Comparison of ENCODE assay signal across 8 mouse cellular contexts in the genomic region with DNA sequence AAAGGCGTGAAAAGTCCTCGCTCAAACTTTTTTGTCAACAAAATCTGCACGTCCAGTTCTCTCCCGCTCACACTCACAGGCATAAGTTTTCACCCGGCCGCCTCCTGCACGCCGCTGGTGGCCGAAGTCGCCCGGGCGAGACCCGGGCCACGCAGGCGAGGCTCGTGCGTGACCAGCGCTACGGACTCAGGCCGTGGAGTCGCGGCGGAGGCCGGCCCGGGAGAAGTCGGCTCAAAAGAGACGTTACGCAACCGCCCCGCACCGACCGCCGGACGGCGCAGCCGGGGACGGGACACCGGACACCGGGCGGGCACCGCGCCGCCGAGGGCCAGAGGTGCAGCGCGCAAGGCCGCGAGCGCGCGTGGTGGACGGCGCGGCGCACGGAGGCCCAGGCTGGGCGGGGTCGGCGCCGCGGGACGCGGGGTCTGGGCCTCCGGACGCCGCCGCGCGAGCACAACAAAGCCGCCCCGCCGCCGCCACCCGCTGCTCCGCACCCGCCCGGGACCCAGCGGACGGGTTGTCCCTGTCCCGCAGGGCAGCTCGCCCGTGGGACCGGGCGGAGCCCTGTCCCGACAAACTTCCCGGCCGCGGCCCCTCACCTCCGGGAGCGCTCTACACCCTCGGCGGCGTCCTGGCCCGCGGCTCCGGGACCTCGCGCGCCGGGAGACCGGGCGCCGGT. TPM values are rescaled to one million over a fixed set of nuclear protein-coding genes. Genes with fewer than 3 reads are reported as not detected.
A peak's percentile ranks its signal among the peaks of the same experiment; 100 is the strongest.
DNase-seq lines count a peak whose midpoint lies in the region; ATAC-seq and TF ChIP-seq lines count a peak whose summit lies in the region.

No protein-coding gene starts in this region.

- peak overlapping the region; percentile 68 for H3K4me3 ChIP-seq in intestine, embryonic 14.5 days (ENCODE audit: low read depth, low read length)
- H3K4me3 ChIP-seq in liver, embryonic 12.5 days, result peak overlapping the region; percentile 94
- peak overlapping the region; percentile 44 for H3K4me3 ChIP-seq in myocyte
- peak overlapping the region; percentile 87 for H3K4me3 ChIP-seq in testis, adult 2 months (ENCODE audit: control insufficient read depth, low read depth, low read length)

- peak; percentile 12 to 14 for DNase-seq in left cerebral cortex, adult 18-20 months (ENCODE audit: low spot score in 2 of 2)
- DNase-seq in left cerebral cortex, adult 9 months (ENCODE audit: low spot score in 2 of 2), result no peak
- DNase-seq in embryo, embryonic 10 days (ENCODE audit: low spot score), result peak; percentile 36
- DNase-seq in gastrocnemius, postnatal 4 days (ENCODE audit: low spot score in 2 of 2), result peak; percentile 39 to 63
- DNase-seq in intestine, embryonic 14.5 days (ENCODE audit: low spot score), result peak; percentile 74

- H3K4me2 ChIP-seq in intestine, embryonic 14.5 days (ENCODE audit: low read length), result peak overlapping the region; percentile 84
- peak overlapping the region; percentile 97 for H3K4me2 ChIP-seq in liver, embryonic 12.5 days
- peak overlapping the region; percentile 86 for H3K4me2 ChIP-seq in myocyte (ENCODE audit: low read depth)

- peak overlapping the region; percentile 92 for H3K9ac ChIP-seq in intestine, embryonic 14.5 days (ENCODE audit: low read length)
- H3K9ac ChIP-seq in liver, embryonic 12.5 days, result peak overlapping the region; percentile 91

- H3K9me3 ChIP-seq in intestine, embryonic 14.5 days (ENCODE audit: control insufficient read depth, low read length), result no peaks in the 10 kb centered on the region
- H3K9me3 ChIP-seq in liver, embryonic 12.5 days (replicated peaks), result no peaks in the 10 kb centered on the region

- no peaks in the 10 kb centered on the region for H3K27me3 ChIP-seq in intestine, embryonic 14.5 days (replicated peaks; ENCODE audit: control insufficient read depth, insufficient read depth, low read length)
- peaks cover 50% of the 10 kb centered on the region for H3K27me3 ChIP-seq in liver, embryonic 12.5 days (replicated peaks)
- H3K27me3 ChIP-seq in myocyte (ENCODE audit: control insufficient read depth, insufficient read depth, insufficient read length), result no peaks in the 10 kb centered on the region
- H3K27me3 ChIP-seq in testis, adult 2 months (ENCODE audit: control insufficient read depth, insufficient read depth, low read length), result no peaks in the 10 kb centered on the region

- peak; percentile 19 for TF ChIP-seq POLR2A in myocyte (IDR thresholded peaks at IDR 0.05; ENCODE audit: insufficient read length, low read depth)
- no peak for TF ChIP-seq POLR2A in testis, adult 2 months (IDR thresholded peaks at IDR 0.05; ENCODE audit: control insufficient read depth, low read depth, low read length)

- no peak for TF ChIP-seq CTCF in testis, adult 2 months (IDR thresholded peaks at IDR 0.05; ENCODE audit: control insufficient read depth, insufficient read depth, insufficient replicate concordance, low read depth, low read length)

- peaks cover 49% of the 10 kb centered on the region for H3K79me2 ChIP-seq in myocyte (ENCODE audit: control insufficient read depth, insufficient read depth)

- peak overlapping the region; percentile 91 for H3K27ac ChIP-seq in intestine, embryonic 14.5 days (ENCODE audit: low read depth)
- H3K27ac ChIP-seq in liver, embryonic 12.5 days, result peak overlapping the region; percentile 82
- peak overlapping the region; percentile 85 for H3K27ac ChIP-seq in testis, adult 2 months (ENCODE audit: control insufficient read depth, insufficient read depth, low read depth, low read length)

- ATAC-seq in intestine, embryonic 14.5 days (replicated peaks; ENCODE audit: low FRiP score, low TSS enrichment, low read depth), result peak; percentile 78
- peak; percentile 72 for ATAC-seq in liver, embryonic 12.5 days

- WGBS in intestine, embryonic 14.5 days, result under 1% methylated on average over 66 of the region's 103 CpGs
- 1% methylated on average over 100 of the region's 103 CpGs for WGBS in liver, embryonic 12.5 days (ENCODE audit: insufficient replicate concordance)

- no peaks in the 10 kb centered on the region for H3K36me3 ChIP-seq in intestine, embryonic 14.5 days (ENCODE audit: control insufficient read depth, insufficient read depth, low read length)
- no peaks in the 10 kb centered on the region for H3K36me3 ChIP-seq in liver, embryonic 12.5 days
- no peaks in the 10 kb centered on the region for H3K36me3 ChIP-seq in myocyte (ENCODE audit: control insufficient read depth, insufficient read depth)
- no peaks in the 10 kb centered on the region for H3K36me3 ChIP-seq in testis, adult 2 months (ENCODE audit: control insufficient read depth, insufficient read depth, low read length)

- peak overlapping the region; percentile 93 for H3ac ChIP-seq in myocyte (ENCODE audit: control insufficient read depth, insufficient read length)

- peaks cover 11% of the 10 kb centered on the region for H3K4me1 ChIP-seq in intestine, embryonic 14.5 days (replicated peaks; ENCODE audit: control insufficient read depth, insufficient read depth, low read length)
- H3K4me1 ChIP-seq in liver, embryonic 12.5 days, result peaks cover 50% of the 10 kb centered on the region
- peaks cover 5% of the 10 kb centered on the region for H3K4me1 ChIP-seq in testis, adult 2 months (ENCODE audit: control insufficient read depth, insufficient read depth, low read length)

TF ChIP-seq in myocyte, 11 proteins besides CTCF, POLR2A, EP300 and RAD21:
- peak in 1 of 3 experiments; percentile 2 for TF ChIP-seq MYOG (IDR thresholded peaks at IDR 0.05; ENCODE audit: control insufficient read depth in 1 of 3, insufficient read depth in 1 of 3, insufficient read length in 2 of 3, low read depth in 2 of 3)
- TF ChIP-seq REST (IDR thresholded peaks at IDR 0.05; ENCODE audit: insufficient read depth, insufficient read length), result no peak
- no peak for TF ChIP-seq MAX (IDR thresholded peaks at IDR 0.05; ENCODE audit: low read depth)
- TF ChIP-seq CEBPB (IDR thresholded peaks at IDR 0.05; ENCODE audit: insufficient read depth, poor library complexity, severe bottlenecking), result peak; percentile 75
- TF ChIP-seq E2F4 (IDR thresholded peaks at IDR 0.05; ENCODE audit: insufficient read depth), result no peak
- no peak for TF ChIP-seq TCF12 (IDR thresholded peaks at IDR 0.05; ENCODE audit: insufficient read depth, poor library complexity, severe bottlenecking)
- no peak for TF ChIP-seq MYOD1 (IDR thresholded peaks at IDR 0.05; ENCODE audit: control insufficient read depth in 1 of 3, insufficient read length in 2 of 3, low read depth in 2 of 3)
TF ChIP-seq in myocyte: peak in this region for 2.

RNA-seq across cellular contexts. Expression of a gene that starts 0.5 kb away (rescaled TPM):
- under 1 TPM; 0.81 to 0.82 TPM for total RNA-seq in left cerebral cortex, adult 18-20 months (2021)
- 1 to 10 TPM in 1 of 2 experiments, not detected in 1; 1.9 TPM for total RNA-seq in gastrocnemius, postnatal 4 days (2021)
- polyA plus RNA-seq in intestine, embryonic 14.5 days (2014; fragmentation: Nextera tagmentation; extraction: Ambion mirVana), result not detected in 2 replicates
- polyA plus RNA-seq in liver, embryonic 12.5 days (2016; fragmentation: Nextera tagmentation; extraction: Ambion mirVana), result not detected in 2 replicates
- polyA plus RNA-seq in myocyte (2012; fragmentation: generic; extraction: Trizol), result not detected
- polyA plus RNA-seq in testis, adult 2 months (2012; rRNA removed), result 4.2 and 7.1 TPM in 2 replicates

RNA-seq across cellular contexts. Expression of a gene that starts 12.8 kb away (rescaled TPM):
- total RNA-seq in left cerebral cortex, adult 18-20 months (2021), result 10 to 100 TPM; 18.2 to 21.3 TPM
- 10 to 100 TPM; 37.1 to 39.2 TPM for total RNA-seq in gastrocnemius, postnatal 4 days (2021)
- 20.5 and 21.7 TPM in 2 replicates for polyA plus RNA-seq in intestine, embryonic 14.5 days (2014; fragmentation: Nextera tagmentation; extraction: Ambion mirVana)
- 6.6 and 7.3 TPM in 2 replicates for polyA plus RNA-seq in liver, embryonic 12.5 days (2016; fragmentation: Nextera tagmentation; extraction: Ambion mirVana)
- polyA plus RNA-seq in myocyte (2012; fragmentation: generic; extraction: Trizol), result 10.6 TPM
- 74.4 and 86.7 TPM in 2 replicates for polyA plus RNA-seq in testis, adult 2 months (2012; rRNA removed)

RNA-seq across cellular contexts. Expression of a gene that starts 52.5 kb away (rescaled TPM):
- 10 to 100 TPM; 56.5 to 62.8 TPM for total RNA-seq in left cerebral cortex, adult 18-20 months (2021)
- 10 to 100 TPM; 55.1 to 58.3 TPM for total RNA-seq in gastrocnemius, postnatal 4 days (2021)
- 18.2 and 31.9 TPM in 2 replicates for polyA plus RNA-seq in intestine, embryonic 14.5 days (2014; fragmentation: Nextera tagmentation; extraction: Ambion mirVana)
- polyA plus RNA-seq in liver, embryonic 12.5 days (2016; fragmentation: Nextera tagmentation; extraction: Ambion mirVana), result 14.5 and 16.1 TPM in 2 replicates
- 168 TPM for polyA plus RNA-seq in myocyte (2012; fragmentation: generic; extraction: Trizol)
- 48.2 and 62.0 TPM in 2 replicates for polyA plus RNA-seq in testis, adult 2 months (2012; rRNA removed)

Comparison
In these comparisons a context has a peak if more than half of its experiments do, and no peak if none do; other contexts are left out.
1. DNase-seq: peak in left cerebral cortex, adult 18-20 months (2 of 2), embryo, embryonic 10 days (single experiment), gastrocnemius, postnatal 4 days (2 of 2) and intestine, embryonic 14.5 days (single experiment); none in left cerebral cortex, adult 9 months (0 of 2).
2. H3K4me3 ChIP-seq: peak in every context shown above with its lines; median percentile 94 in liver, embryonic 12.5 days; 87 in testis, adult 2 months; 68 in intestine, embryonic 14.5 days; 44 in myocyte.
3. Peak in every context shown above with its lines, with median percentiles within 50 percentile points of each other: H3K27ac ChIP-seq and H3K4me2 ChIP-seq.